Mouse (Mus musculus): ENCODE measurements around the gene Anxa4. TPM values are rescaled to one million over a fixed set of nuclear protein-coding genes. Genes with fewer than 3 reads are reported as not detected.

Gene Anxa4
- polyA plus RNA-seq, 1 experiment from 2014 or later, result 79.7 TPM

GRCm38 (mm10) chr6:86694465-86694864 is 98.9 kb downstream of the Anxa4 start:
- H3K27ac ChIP-seq (ENCODE audit: low read length), result no peak overlapping the region
- no peak for ATAC-seq (ENCODE audit: insufficient number of reproducible peaks, insufficient read depth, low FRiP score, low read depth)
- no peak overlapping the region for H3K4me2 ChIP-seq (replicated peaks; ENCODE audit: low read depth, low read length)
- H3K9ac ChIP-seq (replicated peaks; ENCODE audit: low read depth, low read length), result no peak overlapping the region
- H3K4me3 ChIP-seq (ENCODE audit: low read depth, low read length), result no peak overlapping the region
- no peaks in the 10 kb centered on the region for H3K27me3 ChIP-seq (ENCODE audit: control insufficient read depth, insufficient read depth, low read length)
- H3K36me3 ChIP-seq (ENCODE audit: control insufficient read depth, insufficient read depth, low read length), result peaks cover 20% of the 10 kb centered on the region
- H3K4me1 ChIP-seq (ENCODE audit: control insufficient read depth, insufficient read depth, low read length), result no peaks in the 10 kb centered on the region
- H3K9me3 ChIP-seq (ENCODE audit: control insufficient read depth, low read depth, low read length), result no peaks in the 10 kb centered on the region

DNA sequence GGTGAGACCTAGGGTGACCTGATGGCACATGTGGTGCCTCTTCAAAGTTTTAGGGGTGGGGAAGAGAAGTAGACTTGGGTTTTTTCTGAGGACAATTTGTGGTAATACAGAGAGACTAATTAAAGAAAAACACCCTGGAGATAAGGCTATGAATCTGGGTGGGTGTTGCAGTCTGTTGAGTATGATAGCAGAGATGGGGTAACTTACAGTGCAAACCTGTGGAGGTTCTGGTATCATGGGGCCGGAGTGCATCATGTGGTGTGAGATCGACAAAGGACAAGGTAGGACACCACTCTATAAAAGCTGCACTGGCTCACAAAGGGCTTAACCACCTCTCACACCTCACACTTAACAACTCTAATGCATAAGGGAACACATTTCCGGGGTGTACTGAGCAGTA is 103.7 kb downstream of the Anxa4 start:
- WGBS, result 90% methylated on average over 3 of the region's 3 CpGs
- ATAC-seq (ENCODE audit: insufficient number of reproducible peaks, insufficient read depth, low FRiP score, low read depth), result no peak
- no peaks in the 10 kb centered on the region for H3K27me3 ChIP-seq (ENCODE audit: control insufficient read depth, insufficient read depth, low read length)
- H3K9ac ChIP-seq (replicated peaks; ENCODE audit: low read depth, low read length), result no peak overlapping the region
- no peaks in the 10 kb centered on the region for H3K4me1 ChIP-seq (ENCODE audit: control insufficient read depth, insufficient read depth, low read length)
- peaks cover 4% of the 10 kb centered on the region; the same call in 1 of the 2 replicates for H3K36me3 ChIP-seq (ENCODE audit: control insufficient read depth, insufficient read depth, low read length)
- no peak overlapping the region for H3K4me2 ChIP-seq (replicated peaks; ENCODE audit: low read depth, low read length)
- no peak overlapping the region for H3K27ac ChIP-seq (ENCODE audit: low read length)
- H3K4me3 ChIP-seq (ENCODE audit: low read depth, low read length), result no peak overlapping the region
- H3K9me3 ChIP-seq (ENCODE audit: control insufficient read depth, low read depth, low read length), result no peaks in the 10 kb centered on the region

- 64% methylated on average over 1 of the region's 1 CpGs for WGBS
- H3K9ac ChIP-seq (replicated peaks; ENCODE audit: low read depth, low read length), result no peak overlapping the region
- H3K9me3 ChIP-seq (ENCODE audit: control insufficient read depth, low read depth, low read length), result no peaks in the 10 kb centered on the region
- H3K27ac ChIP-seq (ENCODE audit: low read length), result no peak overlapping the region
- H3K27me3 ChIP-seq (ENCODE audit: control insufficient read depth, insufficient read depth, low read length), result no peaks in the 10 kb centered on the region
- peaks cover 9% of the 10 kb centered on the region for H3K36me3 ChIP-seq (ENCODE audit: control insufficient read depth, insufficient read depth, low read length)
- no peak overlapping the region for H3K4me2 ChIP-seq (replicated peaks; ENCODE audit: low read depth, low read length)
- H3K4me3 ChIP-seq (ENCODE audit: low read depth, low read length), result no peak overlapping the region
- peaks cover 5% of the 10 kb centered on the region; the same call in 1 of the 2 replicates for H3K4me1 ChIP-seq (ENCODE audit: control insufficient read depth, insufficient read depth, low read length)
- ATAC-seq (ENCODE audit: insufficient number of reproducible peaks, insufficient read depth, low FRiP score, low read depth), result no peak
These were observed 106.4 kb downstream of the Anxa4 start for GRCm38 (mm10) chr6:86686971-86687370.

Other genes starting within 250 kb of the Anxa4 start
- gene Asprv1, start 165.4 kb downstream of the Anxa4 start, polyA plus RNA-seq (2014; fragmentation: Nextera tagmentation; extraction: Ambion mirVana), result 3.1 and 5.4 TPM in 2 replicates
- gene Mxd1, start 124.4 kb downstream of the Anxa4 start, polyA plus RNA-seq (2014; fragmentation: Nextera tagmentation; extraction: Ambion mirVana), result 10.8 and 10.9 TPM in 2 replicates
- 120 and 121 TPM in 2 replicates for gene Snrnp27, start 109.1 kb downstream of the Anxa4 start, polyA plus RNA-seq (2014; fragmentation: Nextera tagmentation; extraction: Ambion mirVana)
- gene Gmcl1, start 60.2 kb downstream of the Anxa4 start, polyA plus RNA-seq (2014; fragmentation: Nextera tagmentation; extraction: Ambion mirVana), result 30.9 and 39.8 TPM in 2 replicates
- gene Aak1, start 55.9 kb upstream of the Anxa4 start, polyA plus RNA-seq (2014; fragmentation: Nextera tagmentation; extraction: Ambion mirVana), result 21.3 and 28.6 TPM in 2 replicates
- gene Nfu1, start 215.7 kb upstream of the Anxa4 start, polyA plus RNA-seq (2014; fragmentation: Nextera tagmentation; extraction: Ambion mirVana), result 100 and 108 TPM in 2 replicates
- gene Gfpt1, start 249.3 kb upstream of the Anxa4 start, polyA plus RNA-seq (2014; fragmentation: Nextera tagmentation; extraction: Ambion mirVana), result 31.9 and 32.8 TPM in 2 replicates

Measured in stomach, embryonic 14.5 days (tissue).